Mouse (Mus musculus): Measurements from ENCODE around the gene Srrm2. TPM values are rescaled to one million over a fixed set of nuclear protein-coding genes. Genes with fewer than 3 reads are reported as not detected.
A peak's percentile ranks its signal among the peaks of the same experiment; 100 is the strongest.

Gene Srrm2
- total and polyA plus RNA-seq, 2 experiments from 2014 or later, result 85.9 to 196 TPM

- H3K4me3 ChIP-seq (ENCODE audit: low read depth, low read length), result no peak overlapping the region
- peaks cover 32% of the 10 kb centered on the region for H3K27me3 ChIP-seq (ENCODE audit: control insufficient read depth, insufficient read depth, low read length)
- H3K36me3 ChIP-seq (replicated peaks; ENCODE audit: control insufficient read depth, insufficient read depth, low read length), result peaks cover 5% of the 10 kb centered on the region
- ATAC-seq (ENCODE audit: insufficient read depth, low read depth) (no peak), DNase-seq (ENCODE audit: low spot score) (no peak)
- no peak overlapping the region for H3K4me2 ChIP-seq (ENCODE audit: low read depth, low read length)
- TF ChIP-seq EP300 (IDR thresholded peaks at IDR 0.05; ENCODE audit: low read depth), result no peak
- no peak for TF ChIP-seq CTCF (IDR thresholded peaks at IDR 0.05; ENCODE audit: low read depth)
- H3K27ac ChIP-seq (ENCODE audit: low read depth), result no peak overlapping the region
- H3K9me3 ChIP-seq (replicated peaks; ENCODE audit: control insufficient read depth, low read length), result no peaks in the 10 kb centered on the region
- no peak overlapping the region for H3K9ac ChIP-seq (replicated peaks; ENCODE audit: low read depth, low read length)
- H3K4me1 ChIP-seq (ENCODE audit: control insufficient read depth, insufficient read depth), result 0 out of 2 replicates have a peak, but pooled peaks cover 11% of the 10 kb centered on the region
- 88% methylated on average over 1 of the region's 1 CpGs for WGBS
Measured at GRCm38 (mm10) chr17:23831201-23831600, 40.9 kb downstream of the Srrm2 start.

DNA sequence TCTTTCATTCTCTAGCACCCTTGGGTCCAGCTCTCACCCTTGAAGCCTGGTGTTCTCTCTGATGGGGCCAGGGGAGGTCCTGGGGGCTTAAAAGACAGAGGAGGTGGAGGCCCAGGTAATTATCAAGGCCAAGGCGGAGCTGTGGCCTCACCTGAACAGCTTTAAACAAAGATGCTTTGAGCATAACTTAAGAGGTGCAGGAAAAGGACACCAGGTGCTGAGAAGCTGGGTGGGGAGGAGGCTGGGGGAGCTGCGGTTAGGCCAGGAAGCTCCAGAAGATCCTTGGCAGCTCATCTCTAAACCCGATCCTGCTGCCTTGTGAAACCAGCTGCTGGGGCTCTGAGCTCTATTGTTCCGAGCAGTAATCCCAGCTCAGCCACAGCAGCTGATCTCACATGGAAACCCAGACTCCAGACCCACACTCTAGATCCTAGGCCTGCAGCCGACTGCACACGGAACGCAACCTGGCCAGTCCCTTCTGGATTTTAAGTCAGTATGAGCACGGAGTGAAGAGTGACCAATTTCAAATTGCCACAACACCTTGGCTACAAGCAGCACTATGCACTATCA, 45.8 kb downstream of the Srrm2 start, which contains the start of gene Prss33:
Gene Prss33, minus strand, starts transcription at position 51 of the 570 bp plus-strand sequence.
- no peak for ATAC-seq (ENCODE audit: insufficient read depth, low read depth)
- H3K27me3 ChIP-seq (ENCODE audit: control insufficient read depth, insufficient read depth, low read length), result peaks cover 32% of the 10 kb centered on the region

DNA sequence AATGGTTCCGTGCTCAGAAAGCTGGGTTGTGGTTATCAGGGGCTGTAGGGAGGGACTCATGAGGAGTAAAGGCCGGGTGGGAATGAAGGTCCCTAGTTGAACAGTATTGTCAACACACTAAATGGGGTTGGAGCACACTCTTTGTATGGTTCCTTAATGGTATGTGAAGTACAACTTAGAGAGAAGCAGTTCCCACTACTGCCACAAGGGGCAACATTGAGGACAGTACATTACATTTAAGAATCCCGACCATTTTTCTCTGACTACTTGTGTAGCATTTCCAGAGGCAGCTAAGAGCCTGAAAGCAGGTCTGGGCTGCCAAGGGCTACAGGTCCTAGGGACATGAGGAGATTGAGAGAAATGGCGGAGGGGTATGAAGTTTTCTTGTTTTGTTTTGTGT, 50.8 kb downstream of the Srrm2 start:
- TF ChIP-seq EP300 (IDR thresholded peaks at IDR 0.05; ENCODE audit: low read depth) (no peak), CTCF (IDR thresholded peaks at IDR 0.05; ENCODE audit: low read depth) (peak; percentile 70)

More for the DNA sequence above, 45.8 kb downstream of the Srrm2 start, which contains the start of gene Prss33:
- 76% methylated on average over 8 of the region's 8 CpGs for WGBS
- Histone ChIP-seq H3K27ac (ENCODE audit: low read depth) (no peak within 1 kb of the TSS), H3K4me2 (ENCODE audit: low read depth, low read length) (no peak within 1 kb of the TSS), H3K4me1 (ENCODE audit: control insufficient read depth, insufficient read depth) (no peaks in the 10 kb centered on the region), H3K9me3 (replicated peaks; ENCODE audit: control insufficient read depth, low read length) (no peaks in the 10 kb centered on the region), H3K9ac (replicated peaks; ENCODE audit: low read depth, low read length) (no peak within 1 kb of the TSS), H3K4me3 (ENCODE audit: low read depth, low read length) (no peak within 1 kb of the TSS), H3K36me3 (replicated peaks; ENCODE audit: control insufficient read depth, insufficient read depth, low read length) (no peaks in the 10 kb centered on the region)
- DNase-seq (ENCODE audit: low spot score), result no peak
- no peak for TF ChIP-seq EP300 (IDR thresholded peaks at IDR 0.05; ENCODE audit: low read depth)
- no peak for TF ChIP-seq CTCF (IDR thresholded peaks at IDR 0.05; ENCODE audit: low read depth)

GRCm38 (mm10) chr17:23843141-23843811, 52.9 kb downstream of the Srrm2 start:
- ATAC-seq (ENCODE audit: insufficient read depth, low read depth) (no peak), DNase-seq (ENCODE audit: low spot score) (no peak)
- Histone ChIP-seq H3K36me3 (replicated peaks; ENCODE audit: control insufficient read depth, insufficient read depth, low read length) (no peaks in the 10 kb centered on the region), H3K4me1 (ENCODE audit: control insufficient read depth, insufficient read depth) (no peaks in the 10 kb centered on the region), H3K9ac (replicated peaks; ENCODE audit: low read depth, low read length) (no peak overlapping the region), H3K4me3 (ENCODE audit: low read depth, low read length) (no peak overlapping the region), H3K4me2 (ENCODE audit: low read depth, low read length) (no peak overlapping the region), H3K27me3 (ENCODE audit: control insufficient read depth, insufficient read depth, low read length) (no peaks in the 10 kb centered on the region), H3K27ac (ENCODE audit: low read depth) (no peak overlapping the region), H3K9me3 (replicated peaks; ENCODE audit: control insufficient read depth, low read length) (no peaks in the 10 kb centered on the region)
- TF ChIP-seq EP300 (IDR thresholded peaks at IDR 0.05; ENCODE audit: low read depth) (no peak), CTCF (IDR thresholded peaks at IDR 0.05; ENCODE audit: low read depth) (no peak)
- 47% methylated on average over 23 of the region's 23 CpGs for WGBS

More for the DNA sequence above, 50.8 kb downstream of the Srrm2 start:
- no peaks in the 10 kb centered on the region for H3K4me1 ChIP-seq (ENCODE audit: control insufficient read depth, insufficient read depth)
- H3K36me3 ChIP-seq (replicated peaks; ENCODE audit: control insufficient read depth, insufficient read depth, low read length), result no peaks in the 10 kb centered on the region
- H3K4me2 ChIP-seq (ENCODE audit: low read depth, low read length), result no peak overlapping the region
- no peaks in the 10 kb centered on the region for H3K9me3 ChIP-seq (replicated peaks; ENCODE audit: control insufficient read depth, low read length)
- DNase-seq (ENCODE audit: low spot score), result peak; percentile 62
- 33% methylated on average over 4 of the region's 4 CpGs for WGBS
- H3K27ac ChIP-seq (ENCODE audit: low read depth), result no peak overlapping the region
- H3K9ac ChIP-seq (replicated peaks; ENCODE audit: low read depth, low read length), result no peak overlapping the region
- H3K27me3 ChIP-seq (ENCODE audit: control insufficient read depth, insufficient read depth, low read length), result no peaks in the 10 kb centered on the region
- no peak overlapping the region for H3K4me3 ChIP-seq (ENCODE audit: low read depth, low read length)
- no peak; the same call in 1 of the 2 replicates for ATAC-seq (ENCODE audit: insufficient read depth, low read depth)

DNA sequence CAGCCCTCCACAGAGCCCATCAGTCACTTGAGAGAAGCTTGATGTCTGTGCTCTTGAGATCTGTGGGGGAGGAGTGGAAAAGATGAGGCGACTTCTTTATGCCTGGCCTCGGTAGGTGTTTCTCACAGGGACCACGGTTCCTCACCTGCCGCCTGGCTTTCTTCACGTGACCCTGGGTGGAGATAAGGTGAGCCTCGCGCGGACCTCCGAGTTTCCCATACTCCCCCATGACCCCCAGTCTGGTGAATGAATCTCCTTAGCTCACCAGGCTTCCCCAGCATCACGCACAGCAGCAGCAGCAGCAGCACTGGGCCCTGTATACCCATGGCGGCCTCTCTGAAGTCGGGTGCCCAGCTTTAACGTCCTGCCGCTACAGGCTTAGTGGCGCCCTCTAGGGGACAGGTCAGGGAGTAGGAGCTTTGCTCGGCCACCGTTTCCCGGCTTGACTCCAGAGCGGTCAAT, 53.5 kb downstream of the Srrm2 start, which contains the start of the genes Prss32 and Prss41:
Gene Prss32, plus strand, starts transcription at position 44 of the 462 bp plus-strand sequence.
Gene Prss41, minus strand, starts transcription at position 361 of the 462 bp plus-strand sequence.
- no peaks in the 10 kb centered on the region for H3K27me3 ChIP-seq (ENCODE audit: control insufficient read depth, insufficient read depth, low read length)
- H3K9me3 ChIP-seq (replicated peaks; ENCODE audit: control insufficient read depth, low read length), result no peaks in the 10 kb centered on the region
- WGBS, result 13% methylated on average over 19 of the region's 19 CpGs
- no peak within 1 kb of the TSS for H3K4me3 ChIP-seq (ENCODE audit: low read depth, low read length)
- H3K4me1 ChIP-seq (ENCODE audit: control insufficient read depth, insufficient read depth), result no peaks in the 10 kb centered on the region
- ATAC-seq (ENCODE audit: insufficient read depth, low read depth) (no peak), DNase-seq (ENCODE audit: low spot score) (no peak)
- H3K4me2 ChIP-seq (ENCODE audit: low read depth, low read length), result no peak within 1 kb of the TSS
- no peak within 1 kb of the TSS for H3K27ac ChIP-seq (ENCODE audit: low read depth)
- H3K36me3 ChIP-seq (replicated peaks; ENCODE audit: control insufficient read depth, insufficient read depth, low read length), result no peaks in the 10 kb centered on the region
- no peak for TF ChIP-seq EP300 (IDR thresholded peaks at IDR 0.05; ENCODE audit: low read depth)
- peak; percentile 35 for TF ChIP-seq CTCF (IDR thresholded peaks at IDR 0.05; ENCODE audit: low read depth)
- H3K9ac ChIP-seq (replicated peaks; ENCODE audit: low read depth, low read length), result no peak within 1 kb of the TSS

Measured in heart, postnatal 0 days (tissue).